Mouse (Mus musculus) embryonic facial prominence, embryonic 11.5 days (tissue): ENCODE data around the gene Cdc42ep1. TPM values are rescaled to one million over a fixed set of nuclear protein-coding genes. Genes with fewer than 3 reads are reported as not detected.

Experiments
- ATAC-seq: fragments of 200-750 bp; cut with Nextera tagmentation; replicated peaks from 2 replicates; pipeline ENCODE4 v1.8.0; 2017; ENCODE audit warnings: low read depth; ENCODE audit not compliant: insufficient number of reproducible peaks, low FRiP score, low TSS enrichment
- DNase-seq: peaks from one replicate; pipeline ENCODE4 v3.0.0-alpha.2; 2015; ENCODE audit warnings: low spot score
- H3K27ac ChIP-seq: fragments of 300-500 bp; sonication (generic); replicated peaks from 2 replicates; pipeline ENCODE4 v1.5.1; 2014; ENCODE audit warnings: mild to moderate bottlenecking, low read depth, low read length, control low read depth
- H3K27me3 ChIP-seq: fragments of 300-500 bp; sonication (generic); 2 replicates; pipeline ENCODE4 v1.6.1; 2014; ENCODE audit warnings: mild to moderate bottlenecking, low read length, moderate library complexity, mixed read lengths; ENCODE audit not compliant: control insufficient read depth, insufficient read depth
- H3K36me3 ChIP-seq: fragments of 300-500 bp; sonication (generic); replicated peaks from 2 replicates; pipeline ENCODE4 v1.6.1; 2014; ENCODE audit warnings: low read depth, mild to moderate bottlenecking, low read length, moderate library complexity, mixed read lengths; ENCODE audit not compliant: control insufficient read depth, insufficient read depth
- H3K4me1 ChIP-seq: fragments of 300-500 bp; sonication (generic); 2 replicates; pipeline ENCODE4 v1.6.1; 2014; ENCODE audit warnings: low read length, mixed read lengths; ENCODE audit not compliant: control insufficient read depth, insufficient read depth
- H3K4me2 ChIP-seq: fragments of 300-500 bp; sonication (generic); 2 replicates; pipeline ENCODE4 v1.6.1; 2014; ENCODE audit warnings: low read depth, mild to moderate bottlenecking, control low read depth, low read length, moderate library complexity
- H3K4me3 ChIP-seq: fragments of 300-500 bp; sonication (generic); 2 replicates; pipeline ENCODE4 v1.5.1; 2014; ENCODE audit warnings: low read depth, low read length, control low read depth
- H3K9ac ChIP-seq: fragments of 300-500 bp; sonication (generic); replicated peaks from 2 replicates; pipeline ENCODE4 v1.6.1; 2014; ENCODE audit warnings: mild to moderate bottlenecking, control low read depth, low read length
- H3K9me3 ChIP-seq: fragments of 300-500 bp; sonication (generic); replicated peaks from 2 replicates; pipeline ENCODE4 v1.6.1; 2016; ENCODE audit warnings: mild to moderate bottlenecking, low read length, inconsistent platforms, mixed read lengths; ENCODE audit not compliant: control insufficient read depth
- WGBS: fragments of 180-500 bp; shearing (Covaris S2); extraction: QIAGEN DNeasy Blood & Tissue Kit; methylation state at CpG from one replicate; pipeline ENCODE4 v1.1.7; 2014; 5-methylcytosine and 5-hydroxymethylcytosine counted together
- polyA plus RNA-seq: library from polyadenylated mRNA; unstranded; fragments of >200 nt; fragmentation: Nextera tagmentation; extraction: Ambion mirVana; gene quantifications from 2 replicates; pipeline ENCODE4 v1.2.1, GENCODE M21; 2014

Cdc42ep1 gene
- polyA plus RNA-seq, 1 experiment from 2014 or later: 11.3 TPM

GRCm38 (mm10) chr15:78869775-78870174 lies 27.4 kb downstream of the Cdc42ep1 start:
- WGBS: 22% methylated on average over 6 of the region's 6 CpGs
- Histone ChIP-seq H3K4me3 (no peak overlapping the region), H3K27ac (no peak overlapping the region), H3K4me1 (peaks cover 2% of the 10 kb centered on the region), H3K36me3 (no peaks in the 10 kb centered on the region), H3K4me2 (no peak overlapping the region), H3K27me3 (no peaks in the 10 kb centered on the region), H3K9me3 (no peaks in the 10 kb centered on the region), H3K9ac (no peak overlapping the region)
- peak; percentile 77 for DNase-seq
- no peak for ATAC-seq

DNA sequence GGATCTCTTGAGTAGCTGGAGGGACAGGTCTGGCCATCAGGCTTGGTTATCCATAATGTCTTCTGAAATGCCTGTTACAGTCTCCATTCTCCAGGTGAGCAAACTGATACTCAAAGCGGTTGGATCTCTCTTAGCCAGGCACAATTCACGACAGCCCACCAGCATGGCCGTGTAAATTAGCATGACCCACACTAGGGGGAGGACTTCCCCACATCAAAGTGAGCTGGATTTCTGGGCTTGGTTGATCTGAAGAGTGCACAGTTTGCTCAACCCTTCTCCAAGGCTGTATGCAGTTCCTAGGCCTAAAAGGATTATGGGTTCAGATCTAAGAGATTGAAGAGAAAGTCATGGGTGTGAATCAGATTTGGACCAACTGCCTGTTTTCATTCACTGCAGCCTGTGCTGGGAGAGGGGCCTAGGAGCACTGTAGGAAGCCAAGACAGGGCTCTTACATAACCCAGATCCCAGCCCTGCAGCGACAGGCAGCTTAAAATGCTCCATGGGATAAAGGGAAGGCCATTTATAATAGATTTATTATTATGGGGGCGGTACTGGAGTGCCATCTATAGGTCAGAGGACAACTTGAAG lies 29.7 kb downstream of the Cdc42ep1 start:
- Histone ChIP-seq H3K9ac (no peak overlapping the region), H3K4me2 (no peak overlapping the region), H3K27ac (no peak overlapping the region), H3K4me1 (peaks cover 2% of the 10 kb centered on the region), H3K9me3 (no peaks in the 10 kb centered on the region), H3K4me3 (no peak overlapping the region), H3K27me3 (no peaks in the 10 kb centered on the region), H3K36me3 (no peaks in the 10 kb centered on the region)
- ATAC-seq (no peak), DNase-seq (no peak)
- WGBS: 60% methylated on average over 5 of the region's 5 CpGs

DNA sequence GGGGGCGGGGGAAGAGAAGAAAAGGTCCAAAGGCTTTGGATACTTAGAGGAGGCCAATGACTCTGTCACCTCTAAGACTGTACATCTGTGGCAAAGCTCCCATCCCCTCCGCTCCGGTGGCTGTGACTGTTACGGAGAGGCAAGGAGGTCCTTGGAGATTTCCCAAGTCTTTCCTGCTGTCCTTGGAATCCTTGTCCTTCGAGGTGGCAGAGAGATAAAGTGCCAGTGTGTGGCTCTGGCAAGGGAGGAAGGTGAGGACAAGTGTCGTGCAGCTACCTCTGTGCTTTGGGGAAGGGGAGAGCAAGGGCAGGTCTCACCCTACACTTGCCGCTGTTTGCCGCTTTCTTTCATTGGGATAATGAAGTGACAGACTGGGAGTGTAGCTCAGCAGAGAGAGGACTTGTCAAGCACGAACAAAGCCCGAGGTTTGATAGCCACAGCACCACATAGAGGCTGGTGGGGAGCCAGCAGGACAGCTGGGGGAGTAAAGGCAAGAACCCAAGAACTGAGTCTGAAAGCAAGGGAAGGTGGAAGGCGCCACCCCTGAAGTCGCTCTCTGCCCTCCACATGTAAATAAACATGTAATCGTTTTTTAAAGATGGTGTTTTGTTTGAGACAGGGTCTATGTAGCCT lies 31.5 kb downstream of the Cdc42ep1 start:
- H3K27me3 ChIP-seq: no peaks in the 10 kb centered on the region
- no peak overlapping the region for H3K9ac ChIP-seq
- no peaks in the 10 kb centered on the region for H3K9me3 ChIP-seq
- H3K4me1 ChIP-seq: no peaks in the 10 kb centered on the region
- ATAC-seq: no peak
- no peak overlapping the region for H3K4me3 ChIP-seq
- 56% methylated on average over 13 of the region's 13 CpGs for WGBS
- H3K27ac ChIP-seq: no peak overlapping the region
- DNase-seq: no peak
- no peak overlapping the region for H3K4me2 ChIP-seq
- H3K36me3 ChIP-seq: no peaks in the 10 kb centered on the region

DNA sequence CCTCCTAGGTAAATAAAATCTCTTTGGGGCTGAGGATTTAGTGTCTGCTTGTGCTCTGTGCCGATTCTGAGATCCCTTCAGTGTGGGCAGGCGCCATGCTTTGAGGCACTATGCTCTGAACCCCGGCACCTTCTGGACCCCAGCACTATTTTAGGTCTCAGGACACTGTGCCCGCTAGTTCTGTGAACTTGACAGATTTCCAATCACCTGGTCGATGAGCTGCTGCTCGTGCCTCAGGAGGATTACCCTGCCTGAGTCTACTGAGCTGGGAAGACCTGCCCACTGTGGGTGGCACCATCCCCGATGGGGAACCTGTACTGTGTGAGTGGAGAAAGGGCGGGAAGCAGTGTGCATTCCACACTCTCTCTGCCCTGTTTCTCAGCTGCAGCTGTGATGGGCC lies 32.6 kb downstream of the Cdc42ep1 start:
- no peak overlapping the region for H3K9ac ChIP-seq

GRCm38 (mm10) chr15:78875537-78875936 lies 33.1 kb downstream of the Cdc42ep1 start:
- no peaks in the 10 kb centered on the region for H3K27me3 ChIP-seq
- peak overlapping the region; percentile 98 for H3K27ac ChIP-seq
- no peaks in the 10 kb centered on the region for H3K36me3 ChIP-seq
- no peak overlapping the region for H3K4me3 ChIP-seq
- DNase-seq (no peak), ATAC-seq (no peak)
- peaks cover 4% of the 10 kb centered on the region for H3K4me1 ChIP-seq
- no peaks in the 10 kb centered on the region for H3K9me3 ChIP-seq
- H3K4me2 ChIP-seq: peak overlapping the region; percentile 16; the same call in 1 of the 2 replicates
- 74% methylated on average over 5 of the region's 5 CpGs for WGBS
- peak overlapping the region; percentile 22; the same call in 1 of the 2 replicates for H3K9ac ChIP-seq

More for the DNA sequence above, 32.6 kb downstream of the Cdc42ep1 start:
- DNase-seq: no peak
- Histone ChIP-seq H3K4me1 (peaks cover 4% of the 10 kb centered on the region), H3K27ac (no peak overlapping the region), H3K4me3 (no peak overlapping the region), H3K27me3 (no peaks in the 10 kb centered on the region), H3K36me3 (no peaks in the 10 kb centered on the region), H3K4me2 (no peak overlapping the region), H3K9me3 (no peaks in the 10 kb centered on the region)
- 81% methylated on average over 8 of the region's 8 CpGs for WGBS
- ATAC-seq: no peak

GRCm38 (mm10) chr15:78876258-78876696 lies 33.9 kb downstream of the Cdc42ep1 start:
- H3K4me2 ChIP-seq: peak overlapping the region; percentile 51
- H3K4me3 ChIP-seq: peak overlapping the region; percentile 72
- 6% methylated on average over 17 of the region's 17 CpGs for WGBS
- DNase-seq (peak; percentile 91), ATAC-seq (0 out of 2 replicates have a peak, but pooled peaks have one; percentile 19)
- H3K27me3 ChIP-seq: no peaks in the 10 kb centered on the region
- H3K36me3 ChIP-seq: no peaks in the 10 kb centered on the region; the same call in 1 of the 2 replicates
- H3K9me3 ChIP-seq: no peaks in the 10 kb centered on the region
- peak overlapping the region; percentile 98 for H3K27ac ChIP-seq
- H3K4me1 ChIP-seq: peaks cover 4% of the 10 kb centered on the region
- H3K9ac ChIP-seq: peak overlapping the region; percentile 48

- under 1% methylated on average over 64 of the region's 95 CpGs for WGBS
- peaks cover 4% of the 10 kb centered on the region for H3K4me1 ChIP-seq
- ATAC-seq: peak; percentile 86
Observed at GRCm38 (mm10) chr15:78876991-78877809, 34.8 kb downstream of the Cdc42ep1 start, which contains the start of gene Gga1. TSS of gene Gga1 (plus strand) at chr15:78877190.

More at GRCm38 (mm10) chr15:78876991-78877809, 34.8 kb downstream of the Cdc42ep1 start, which contains the start of gene Gga1:
- Histone ChIP-seq H3K9ac (peak within 1 kb of the TSS; percentile 87), H3K27me3 (no peaks in the 10 kb centered on the region), H3K9me3 (no peaks in the 10 kb centered on the region), H3K4me2 (peak within 1 kb of the TSS; percentile 87), H3K4me3 (peak within 1 kb of the TSS; percentile 72), H3K36me3 (no peaks in the 10 kb centered on the region; the same call in 1 of the 2 replicates), H3K27ac (peak within 1 kb of the TSS; percentile 98)
- DNase-seq: peak; percentile 99
